Mouse (Mus musculus) urinary bladder, postnatal 25 days (tissue): ENCODE data around the gene Cycs.
A peak's percentile ranks its signal among the peaks of the same experiment; 100 is the strongest.

ENCODE experiments used
- DNase-seq: peaks from one replicate; pipeline ENCODE4 v3.0.0; 2022; ENCODE audit warnings: low spot score

Gene Cycs

DNA sequence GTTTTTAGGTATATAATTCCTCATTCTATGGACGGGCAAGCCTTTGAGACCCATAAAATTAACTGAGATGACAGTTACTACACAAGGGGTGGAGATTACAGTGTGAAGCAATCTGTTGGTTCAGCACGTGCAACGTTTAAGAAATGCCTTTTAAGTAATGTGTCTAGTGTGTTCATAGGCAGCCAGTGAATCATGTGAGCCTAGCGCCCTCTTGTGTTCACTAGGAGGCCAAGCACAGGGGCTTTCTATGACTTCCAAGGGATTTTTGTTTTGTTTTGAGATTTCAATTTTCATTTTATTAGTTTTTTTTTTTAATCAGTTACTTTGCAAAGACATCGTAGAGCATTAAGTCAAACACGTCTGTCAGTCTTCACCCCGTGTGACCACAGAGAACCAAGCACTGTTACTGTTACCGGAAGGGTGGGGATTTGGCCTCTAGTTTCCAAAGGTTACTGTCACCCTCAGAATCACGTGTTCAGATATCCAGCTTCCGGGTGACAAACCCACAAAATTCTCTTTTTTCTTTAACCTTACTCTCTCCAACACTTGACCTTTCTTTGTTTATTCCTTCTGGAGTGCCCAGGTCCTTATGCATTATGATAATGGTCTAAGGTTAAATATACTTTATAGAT, 20.8 kb downstream of the Cycs start:
- DNase-seq = no peak

DNA sequence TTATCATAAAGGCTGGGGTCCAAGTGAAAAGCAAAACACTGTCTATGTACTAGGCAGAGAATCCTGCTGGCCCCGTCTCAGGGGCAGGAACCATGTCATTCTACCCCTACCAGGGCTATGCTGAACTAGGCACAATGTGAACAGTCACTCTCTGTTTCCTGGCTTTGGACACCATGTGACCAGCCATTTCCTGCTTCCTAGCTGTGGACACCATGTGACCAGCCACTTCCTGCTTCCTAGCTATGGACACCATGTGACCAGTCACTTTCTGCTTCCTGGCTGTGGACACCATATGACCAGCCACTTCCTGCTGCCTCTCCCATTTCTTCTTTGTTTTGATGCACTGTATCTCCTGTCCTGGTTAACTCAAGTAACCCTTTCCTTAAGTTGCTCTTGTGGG, 23.8 kb downstream of the Cycs start:
- DNase-seq = no peak

DNA sequence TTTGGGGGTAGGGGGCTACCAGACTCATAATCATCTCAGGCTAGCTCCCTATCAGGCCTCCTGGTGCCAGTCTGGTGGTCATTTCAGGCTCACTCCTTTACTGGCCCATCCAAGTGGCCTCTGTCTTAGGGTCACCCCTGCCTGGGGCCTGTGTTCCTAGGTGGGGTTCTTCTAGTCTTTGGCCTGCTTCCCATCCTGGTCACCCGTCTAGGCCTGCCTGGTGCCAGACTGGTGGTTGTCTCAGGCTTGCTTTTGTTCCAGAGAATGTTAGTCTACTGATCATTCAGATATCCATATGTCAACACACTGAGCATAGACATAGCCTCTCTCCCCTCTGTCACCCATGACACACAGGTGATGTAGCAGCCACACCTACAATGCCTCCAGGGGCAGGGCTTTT, 26.7 kb downstream of the Cycs start:
- no peak for DNase-seq

DNA sequence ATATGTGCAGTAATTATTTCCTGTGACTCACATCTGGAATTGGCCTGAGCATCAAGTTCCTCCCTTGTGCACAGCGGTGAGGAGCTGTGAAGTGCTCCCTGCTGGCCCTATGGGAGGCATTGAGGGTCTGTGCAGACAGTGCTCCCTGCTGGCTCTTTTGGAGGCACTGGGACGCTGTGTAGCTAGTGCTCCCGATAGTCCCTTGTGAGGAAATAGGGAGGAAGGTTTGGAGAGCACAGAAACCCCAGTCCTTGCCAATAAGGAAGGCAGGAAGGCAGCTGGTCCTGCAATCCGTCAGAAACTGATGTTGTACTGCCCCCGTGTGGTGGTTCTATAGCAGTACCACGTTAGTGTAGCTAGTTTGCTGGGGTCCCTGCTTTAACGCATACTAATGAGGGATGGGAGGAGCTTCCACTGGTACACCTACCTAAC, 29.9 kb downstream of the Cycs start:
- DNase-seq = peak; percentile 81

DNA sequence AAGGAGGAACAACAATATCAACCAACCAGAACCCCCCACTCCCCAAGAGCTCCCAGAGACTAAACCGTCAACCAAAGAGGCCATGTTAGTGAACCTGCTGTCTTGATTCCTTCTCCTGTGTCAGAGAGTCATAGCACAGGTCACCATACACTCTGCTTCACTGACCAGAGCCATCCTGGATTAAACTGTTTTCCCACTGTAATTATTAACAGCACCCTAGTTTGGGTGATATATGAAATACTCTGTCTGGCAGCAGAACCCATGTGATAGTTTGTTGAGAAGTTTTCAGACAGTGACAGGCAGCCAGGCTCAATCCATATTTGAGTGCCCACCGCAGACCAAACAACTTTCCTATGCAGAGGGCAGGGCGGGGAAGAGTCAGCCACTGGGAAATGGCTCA, 31.0 kb downstream of the Cycs start:
- no peak for DNase-seq

DNA sequence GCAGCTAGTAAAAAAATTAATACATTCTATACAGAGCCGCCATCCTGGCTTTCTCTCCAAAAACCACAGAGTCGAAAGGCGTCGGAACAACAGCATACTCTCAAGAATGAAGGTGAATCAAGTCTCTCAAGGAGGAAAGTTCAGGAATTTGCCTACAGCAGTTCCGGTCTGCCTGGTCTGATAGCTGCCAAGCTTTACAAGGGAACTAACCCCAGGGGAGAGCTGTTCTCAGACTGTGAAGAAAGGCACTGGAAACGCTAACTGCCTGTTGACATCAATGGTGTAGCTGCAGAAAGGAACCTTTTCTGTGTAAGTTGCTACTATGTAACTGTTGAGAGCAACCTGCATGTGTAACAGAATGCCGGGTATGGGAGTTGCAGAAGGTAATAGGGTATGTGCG, 34.4 kb downstream of the Cycs start:
- DNase-seq = no peak

DNA sequence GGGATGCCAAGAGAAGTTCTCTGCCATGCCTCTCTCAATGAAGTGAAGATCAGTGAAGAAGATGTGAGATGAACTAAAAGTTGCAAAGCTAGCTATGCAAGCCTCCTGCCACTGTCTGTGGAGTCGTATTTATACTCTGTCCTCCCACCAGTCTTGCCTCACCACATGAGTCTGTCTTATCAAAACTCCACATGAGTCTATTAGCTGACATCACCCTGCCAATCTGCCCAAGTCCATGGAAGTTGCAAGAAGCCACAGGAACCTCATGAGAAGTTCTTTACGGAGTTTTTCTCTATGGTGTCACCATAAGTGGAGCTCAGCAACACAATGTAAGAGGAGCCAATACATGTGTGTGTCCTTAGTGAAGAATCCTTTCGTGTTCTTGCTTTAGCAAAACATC, 35.3 kb downstream of the Cycs start:
- no peak for DNase-seq

DNA sequence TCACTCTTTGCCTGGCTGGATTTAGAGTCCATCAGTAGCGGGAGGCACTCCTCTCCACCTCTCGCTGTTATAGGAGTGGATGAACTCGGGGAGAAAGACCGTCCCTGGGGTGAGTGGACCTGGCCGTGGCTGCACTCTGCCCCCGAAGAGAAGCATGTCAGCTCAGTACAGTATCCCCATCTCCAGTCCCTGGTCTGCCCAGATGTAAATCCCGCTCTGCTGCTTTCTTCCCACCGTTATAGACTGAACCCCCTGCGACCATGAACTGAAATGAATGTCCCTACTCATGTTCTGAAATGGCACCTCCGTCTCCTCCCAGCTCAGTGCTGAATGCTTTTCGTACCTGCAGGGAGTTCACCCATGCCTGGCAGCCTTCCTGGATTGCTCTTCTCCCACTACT, 37.1 kb downstream of the Cycs start:
- no peak for DNase-seq

DNA sequence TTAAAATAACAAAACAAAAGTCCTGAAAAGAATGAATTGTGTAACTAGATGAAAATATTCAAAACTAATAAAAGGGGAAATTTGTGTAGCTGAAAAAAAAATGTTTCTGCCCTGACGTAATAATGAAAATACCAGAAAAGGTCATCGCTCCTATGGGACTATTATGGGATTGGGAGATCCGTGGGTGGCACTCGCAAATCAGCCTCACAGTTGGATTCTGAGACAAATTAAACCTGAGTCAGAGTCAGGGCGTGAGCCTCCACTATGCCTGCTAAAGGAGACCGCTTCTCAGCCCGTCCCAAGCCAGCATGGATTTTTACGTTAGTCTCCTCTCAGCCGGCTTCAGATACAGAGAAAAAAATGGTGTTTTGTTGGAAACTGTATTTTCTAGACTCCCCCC, 38.9 kb downstream of the Cycs start:
- no peak for DNase-seq

DNA sequence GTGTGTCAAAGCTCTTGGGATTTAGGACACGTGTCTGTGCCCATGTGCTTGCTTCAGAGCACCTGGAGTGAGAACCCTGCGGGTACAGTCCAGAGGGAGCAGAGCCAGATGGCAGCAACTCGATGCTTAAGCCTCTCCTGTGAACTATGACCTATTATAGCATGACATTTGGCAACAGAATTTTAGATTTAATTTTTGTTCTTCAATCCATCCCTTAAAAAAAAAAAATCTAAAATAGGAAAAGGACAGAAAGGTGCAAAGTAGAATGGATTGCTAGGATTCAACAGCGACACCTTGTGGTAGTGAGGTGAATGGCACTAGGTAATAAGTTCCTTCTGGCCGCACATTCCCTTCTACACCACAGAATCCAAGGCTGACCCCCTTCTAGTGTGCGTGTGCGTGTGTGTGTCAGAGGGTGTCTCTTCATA, 39.7 kb downstream of the Cycs start:
- DNase-seq = peak; percentile 73

DNA sequence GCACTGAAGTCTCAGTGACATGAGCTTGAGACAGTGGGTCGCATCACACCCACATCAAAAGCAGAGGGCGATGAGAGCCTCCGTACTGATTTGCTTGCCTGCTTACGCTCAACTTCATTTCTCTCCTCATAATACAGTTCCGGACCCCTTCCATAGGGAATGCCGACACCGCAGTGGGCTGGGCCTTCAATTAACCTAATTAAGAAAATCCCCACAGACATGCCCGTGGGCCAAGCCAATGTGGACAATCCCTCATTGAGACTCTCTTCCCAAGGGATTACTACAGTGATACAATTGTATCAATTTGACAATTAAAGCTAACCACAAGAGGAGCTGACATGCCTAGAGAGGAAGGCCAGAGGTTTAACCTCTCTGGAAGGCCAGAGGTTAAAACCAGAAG, 40.5 kb downstream of the Cycs start:
- no peak for DNase-seq

DNA sequence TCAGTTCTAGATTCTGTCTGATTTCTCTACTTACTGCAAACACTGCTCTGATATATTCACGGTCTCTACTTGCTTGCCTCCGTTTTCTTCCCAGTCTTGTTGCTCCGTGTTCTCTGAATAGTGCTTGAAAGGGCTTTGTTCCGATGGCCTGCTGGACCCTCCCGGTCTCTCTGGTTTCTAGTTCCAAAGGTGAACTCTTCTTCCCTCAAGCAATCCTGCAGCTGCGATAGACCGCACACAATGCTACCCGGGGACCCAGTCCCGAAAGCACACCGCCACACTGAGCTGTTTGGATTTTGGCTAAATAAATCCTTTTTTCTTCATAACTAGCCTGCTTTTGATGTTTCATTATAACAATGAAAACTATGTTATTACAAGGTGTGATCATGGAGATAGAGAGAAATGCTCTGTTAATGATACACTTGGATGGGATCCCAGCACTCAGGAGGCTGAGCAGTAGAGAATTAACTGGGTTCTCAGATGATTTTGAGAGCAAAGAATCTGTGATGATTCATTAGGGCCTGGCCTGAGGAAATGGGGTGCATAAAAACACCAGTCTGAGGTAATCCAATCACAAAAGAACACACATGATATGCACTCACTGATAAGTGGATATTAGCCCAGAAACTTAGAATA, 42.0 kb downstream of the Cycs start:
- DNase-seq = no peak

DNA sequence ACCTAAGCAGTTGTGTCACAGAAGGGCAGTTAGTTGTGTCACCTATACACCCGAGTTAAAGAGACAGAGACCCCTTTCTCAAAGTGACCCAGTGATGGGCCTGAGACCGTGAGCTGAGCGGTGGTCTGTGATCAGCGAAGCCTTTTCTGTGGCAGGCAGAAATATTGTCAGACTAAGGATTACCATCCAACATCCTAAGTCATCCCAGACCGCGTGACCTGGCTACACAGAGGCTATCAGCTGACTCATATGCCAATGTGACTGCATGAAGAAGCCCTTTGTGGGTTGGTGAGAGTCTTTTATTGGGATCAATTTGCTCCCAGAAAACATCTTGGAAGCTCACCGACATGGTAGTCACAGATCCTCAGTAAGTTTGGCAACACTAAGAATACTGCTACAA, 43.6 kb downstream of the Cycs start:
- no peak for DNase-seq

DNA sequence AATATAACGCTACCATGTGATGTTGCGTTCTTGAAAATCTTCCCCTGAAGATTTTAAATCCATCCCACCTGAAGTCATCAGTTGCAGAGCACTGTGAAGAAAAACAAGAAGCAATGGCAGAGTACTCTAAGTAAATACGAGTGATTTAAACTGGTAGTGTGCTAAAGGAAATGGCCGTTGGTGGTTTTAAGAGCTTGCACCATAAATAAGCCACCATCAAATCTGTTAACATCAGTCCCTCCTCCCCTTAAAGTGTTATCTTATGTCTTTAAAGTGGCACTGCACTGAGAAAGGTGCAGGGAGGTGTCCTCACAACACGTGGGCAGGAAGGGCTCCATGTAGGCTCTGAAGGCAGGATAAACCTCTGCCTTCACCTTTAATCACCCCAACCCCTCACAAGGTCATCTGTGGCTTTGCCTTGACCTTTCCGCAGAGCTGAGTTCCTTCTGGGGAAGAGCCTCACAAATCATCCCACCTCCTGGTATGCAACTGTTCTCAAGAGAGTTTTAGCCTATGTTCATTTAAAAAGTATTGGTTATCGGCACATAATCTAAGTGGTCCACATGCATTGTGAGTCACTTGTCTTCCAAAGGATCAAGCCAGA, 44.7 kb downstream of the Cycs start:
- DNase-seq = no peak

DNA sequence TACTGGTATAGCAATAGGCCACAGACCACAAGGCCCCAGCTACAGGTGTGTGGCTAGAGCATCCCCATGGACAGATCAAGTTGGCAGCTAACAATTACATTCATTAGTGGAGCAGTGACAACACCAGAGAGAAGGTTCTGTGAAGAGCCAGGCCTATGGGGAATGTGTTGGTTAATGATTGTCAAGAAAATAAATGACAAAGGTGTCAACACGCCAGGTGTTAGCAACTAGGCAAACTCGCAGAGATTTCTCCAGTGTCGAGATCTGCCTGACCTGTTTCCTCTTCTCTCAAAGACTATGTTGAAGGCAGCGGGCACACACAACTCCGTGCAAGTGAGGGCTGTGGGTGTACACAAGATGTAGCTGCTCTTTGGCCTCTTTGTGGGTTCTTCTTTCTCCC, 46.2 kb downstream of the Cycs start:
- no peak for DNase-seq

DNA sequence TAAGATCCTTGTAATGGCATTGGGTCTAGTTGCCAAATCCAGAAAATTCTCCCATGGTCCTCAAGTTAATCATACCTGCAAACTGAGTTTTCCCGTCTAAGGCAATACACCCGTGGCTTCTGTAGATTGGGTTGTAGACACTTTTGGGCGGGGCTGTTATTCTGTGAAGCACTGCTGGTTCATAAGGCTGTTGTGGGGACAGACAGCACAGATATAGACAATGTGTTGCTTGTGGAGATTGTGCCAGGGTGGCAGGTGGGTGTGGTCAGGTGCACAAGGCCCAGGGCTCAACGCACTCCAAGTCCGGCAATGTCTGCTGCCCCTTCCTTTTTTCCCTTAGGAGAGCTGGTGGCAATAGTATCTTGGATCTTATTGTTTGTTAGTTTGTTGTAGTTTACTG, 48.0 kb downstream of the Cycs start:
- no peak for DNase-seq
